Mouse (Mus musculus): Measurements from ENCODE around the gene Sel1l. TPM values are rescaled to one million over a fixed set of nuclear protein-coding genes. Genes with fewer than 3 reads are reported as not detected.

The Sel1l gene
- polyA plus RNA-seq, 1 experiment from 2014 or later, result 110 TPM

DNA sequence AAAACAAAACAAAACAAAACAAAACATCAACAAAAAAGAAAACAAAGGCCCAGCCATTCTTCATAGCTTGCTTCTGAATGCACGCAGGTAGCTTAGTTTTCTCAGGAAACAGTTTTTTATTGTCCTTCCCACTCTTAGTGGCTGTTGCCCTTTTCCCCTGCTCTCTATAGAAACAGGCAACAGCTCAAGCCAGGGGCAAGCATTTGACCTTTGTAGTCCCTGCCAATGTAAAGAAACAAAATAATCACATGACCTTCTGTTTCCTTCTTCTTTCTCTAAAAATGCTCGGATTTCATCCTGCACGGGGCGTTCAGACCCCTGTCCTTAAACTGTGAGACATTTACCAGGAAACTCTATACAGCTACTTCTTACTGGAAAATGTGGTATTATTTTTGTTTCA lies 4.4 kb downstream of the Sel1l start:
- no peak overlapping the region for H3K4me2 ChIP-seq (replicated peaks)
- H3K36me3 ChIP-seq, result peaks cover 19% of the 10 kb centered on the region
- no peaks in the 10 kb centered on the region for H3K9me3 ChIP-seq
- H3K4me1 ChIP-seq, result peaks cover 19% of the 10 kb centered on the region
- no peak for ATAC-seq (replicated peaks)
- H3K27ac ChIP-seq (replicated peaks), result no peak overlapping the region
- H3K4me3 ChIP-seq, result no peak overlapping the region
- no peak overlapping the region for H3K9ac ChIP-seq (replicated peaks)
- 72% methylated on average over 4 of the region's 4 CpGs for WGBS
- no peaks in the 10 kb centered on the region for H3K27me3 ChIP-seq

DNA sequence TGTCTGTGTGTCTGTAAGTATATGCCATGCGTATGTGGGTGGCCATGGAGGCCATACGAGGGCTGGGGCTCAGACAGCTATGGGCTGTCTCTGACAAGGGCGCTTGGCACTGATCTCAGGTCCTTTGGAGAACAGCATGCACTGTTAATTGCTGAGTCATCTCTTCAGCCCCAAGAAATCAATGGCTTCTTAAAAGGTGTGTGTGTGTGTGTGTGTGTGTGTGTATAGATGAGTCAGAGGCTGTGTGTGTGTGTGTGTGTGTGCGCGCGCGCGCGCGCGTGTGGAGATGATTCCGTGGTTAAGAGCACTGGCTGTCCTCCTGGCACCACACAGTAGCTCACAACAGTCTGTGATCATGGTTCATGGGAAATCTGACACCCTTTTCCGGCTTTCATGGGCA lies 5.1 kb downstream of the Sel1l start:
- peaks cover 26% of the 10 kb centered on the region for H3K36me3 ChIP-seq
- ATAC-seq (replicated peaks), result no peak
- H3K27ac ChIP-seq (replicated peaks), result no peak overlapping the region
- WGBS, result 91% methylated on average over 13 of the region's 13 CpGs
- no peak overlapping the region for H3K9ac ChIP-seq (replicated peaks)
- peaks cover 19% of the 10 kb centered on the region for H3K4me1 ChIP-seq
- no peak overlapping the region for H3K4me3 ChIP-seq
- H3K4me2 ChIP-seq (replicated peaks), result no peak overlapping the region
- no peaks in the 10 kb centered on the region for H3K9me3 ChIP-seq
- no peaks in the 10 kb centered on the region for H3K27me3 ChIP-seq

DNA sequence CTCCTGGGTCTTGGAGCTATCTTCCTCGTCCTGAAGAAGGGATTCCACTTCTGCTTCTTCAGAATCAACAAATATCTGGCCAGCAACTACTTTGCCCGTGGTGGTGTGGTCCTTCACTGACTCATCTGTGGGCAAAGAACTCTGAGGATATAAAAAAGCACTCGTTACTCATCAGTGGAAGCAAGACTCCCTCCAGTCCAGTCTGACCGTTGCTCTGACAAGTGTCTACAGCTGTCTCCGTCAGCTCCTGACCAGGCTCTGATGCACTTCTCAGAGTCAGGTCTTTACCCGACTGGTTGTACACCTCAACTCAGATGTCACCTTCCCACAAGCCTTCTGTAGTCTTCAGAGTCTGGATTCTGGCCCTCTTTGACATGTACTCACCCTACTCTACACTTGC lies 7.2 kb downstream of the Sel1l start:
- 95% methylated on average over 6 of the region's 6 CpGs for WGBS
- ATAC-seq (replicated peaks), result no peak
- Histone ChIP-seq H3K4me3 (no peak overlapping the region), H3K4me2 (replicated peaks) (no peak overlapping the region), H3K4me1 (0 out of 2 replicates have a peak, but pooled peaks cover 2% of the 10 kb centered on the region), H3K27me3 (no peaks in the 10 kb centered on the region), H3K27ac (replicated peaks) (no peak overlapping the region), H3K9me3 (no peaks in the 10 kb centered on the region), H3K36me3 (peaks cover 48% of the 10 kb centered on the region), H3K9ac (replicated peaks) (no peak overlapping the region)

- Histone ChIP-seq H3K9ac (replicated peaks) (no peak overlapping the region), H3K27ac (replicated peaks) (no peak overlapping the region), H3K4me1 (no peaks in the 10 kb centered on the region), H3K9me3 (no peaks in the 10 kb centered on the region), H3K36me3 (peaks cover 77% of the 10 kb centered on the region), H3K4me2 (replicated peaks) (no peak overlapping the region), H3K27me3 (no peaks in the 10 kb centered on the region), H3K4me3 (no peak overlapping the region)
- WGBS, result 91% methylated on average over 7 of the region's 7 CpGs
- no peak for ATAC-seq (replicated peaks)
Observed at GRCm38 (mm10) chr12:91838261-91838660, 10.7 kb downstream of the Sel1l start.

GRCm38 (mm10) chr12:91837401-91838065 lies 11.4 kb downstream of the Sel1l start:
- H3K9ac ChIP-seq (replicated peaks), result no peak overlapping the region
- H3K4me2 ChIP-seq (replicated peaks), result no peak overlapping the region
- no peak for ATAC-seq (replicated peaks)
- no peak overlapping the region for H3K4me3 ChIP-seq
- H3K9me3 ChIP-seq, result no peaks in the 10 kb centered on the region
- no peak overlapping the region for H3K27ac ChIP-seq (replicated peaks)
- H3K4me1 ChIP-seq, result no peaks in the 10 kb centered on the region
- WGBS, result 87% methylated on average over 7 of the region's 7 CpGs
- peaks cover 83% of the 10 kb centered on the region for H3K36me3 ChIP-seq
- no peaks in the 10 kb centered on the region for H3K27me3 ChIP-seq

DNA sequence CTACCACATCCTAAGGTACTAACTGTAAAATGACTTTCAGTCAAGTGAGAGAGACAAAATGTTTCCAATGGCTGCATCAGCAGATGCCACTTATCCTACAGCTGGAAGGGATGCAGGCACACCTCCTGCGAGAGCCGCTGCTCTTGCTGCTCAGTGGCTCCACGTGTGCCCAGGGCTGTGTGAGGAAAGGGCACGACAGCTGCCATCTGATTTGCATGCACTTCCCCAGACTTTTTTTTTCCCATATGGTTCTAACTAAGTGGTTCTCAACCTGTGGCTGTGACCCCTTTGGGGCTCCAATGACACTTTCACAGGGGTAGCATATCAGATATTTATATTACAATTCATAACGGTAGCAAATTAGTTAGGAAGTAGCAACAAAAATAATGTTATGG lies 15.0 kb downstream of the Sel1l start:
- Histone ChIP-seq H3K4me3 (no peak overlapping the region), H3K4me1 (no peaks in the 10 kb centered on the region), H3K9ac (replicated peaks) (no peak overlapping the region), H3K27me3 (no peaks in the 10 kb centered on the region), H3K4me2 (replicated peaks) (no peak overlapping the region), H3K36me3 (peaks cover 81% of the 10 kb centered on the region), H3K27ac (replicated peaks) (no peak overlapping the region), H3K9me3 (no peaks in the 10 kb centered on the region)
- WGBS, result 77% methylated on average over 5 of the region's 5 CpGs
- no peak for ATAC-seq (replicated peaks)

DNA sequence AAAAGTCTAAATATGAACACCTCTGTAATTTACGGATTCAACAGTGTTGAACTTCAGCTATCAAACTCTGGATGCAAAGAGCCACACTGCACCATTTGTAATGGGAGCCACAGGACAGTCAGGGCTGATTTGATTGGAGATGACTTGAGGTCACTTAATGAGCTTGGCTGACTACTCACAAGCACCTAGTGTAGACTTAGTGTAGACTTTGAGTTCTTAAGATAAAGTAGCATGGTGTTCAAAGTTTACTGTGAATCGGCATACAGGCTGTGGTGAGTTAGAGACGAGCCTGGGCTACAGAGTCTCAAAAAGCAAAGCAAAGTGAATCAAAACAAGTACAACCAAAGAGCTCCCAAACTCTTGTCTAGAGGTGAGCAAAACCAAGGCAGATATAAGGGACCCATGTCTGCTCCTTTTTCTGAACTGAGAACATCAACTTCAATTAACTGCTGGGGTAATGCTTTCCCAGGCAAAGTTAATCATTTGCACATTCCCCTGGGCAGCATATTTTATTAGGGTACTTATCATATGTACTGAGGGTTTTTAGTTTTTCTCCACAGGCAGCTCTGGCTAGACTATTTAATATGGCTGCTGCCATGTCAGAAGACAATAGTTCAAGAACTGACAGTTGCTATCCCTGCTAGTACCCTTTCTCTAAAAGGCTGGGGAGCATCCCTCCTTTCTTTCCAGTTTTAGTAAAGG lies 15.6 kb downstream of the Sel1l start:
- H3K27me3 ChIP-seq, result no peaks in the 10 kb centered on the region
- no peak for ATAC-seq (replicated peaks)
- no peaks in the 10 kb centered on the region for H3K9me3 ChIP-seq
- H3K4me1 ChIP-seq, result no peaks in the 10 kb centered on the region
- no peak overlapping the region for H3K9ac ChIP-seq (replicated peaks)
- peaks cover 76% of the 10 kb centered on the region for H3K36me3 ChIP-seq
- H3K27ac ChIP-seq (replicated peaks), result no peak overlapping the region
- WGBS, result 95% methylated on average over 3 of the region's 3 CpGs
- no peak overlapping the region for H3K4me2 ChIP-seq (replicated peaks)
- H3K4me3 ChIP-seq, result no peak overlapping the region

DNA sequence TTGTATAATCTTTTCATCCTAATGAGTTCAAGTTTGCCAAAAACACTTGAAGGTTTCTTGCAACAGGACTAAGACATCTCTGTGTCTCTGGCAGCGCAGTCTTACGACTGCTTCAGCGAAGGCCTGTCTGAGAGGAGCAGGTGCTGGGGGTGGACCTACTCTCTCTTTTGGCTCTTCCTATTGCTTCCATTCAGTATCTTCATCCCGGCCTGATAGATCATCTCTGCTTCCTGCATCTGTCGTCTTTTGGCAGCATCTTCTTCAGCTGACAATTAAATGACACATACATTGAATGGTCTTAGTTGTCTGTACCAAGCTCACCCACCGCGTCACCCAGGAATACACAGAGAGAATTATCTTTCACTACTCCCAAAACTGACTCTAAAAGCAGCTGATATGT lies 17.5 kb downstream of the Sel1l start:
- peaks cover 70% of the 10 kb centered on the region for H3K36me3 ChIP-seq
- H3K4me1 ChIP-seq, result no peaks in the 10 kb centered on the region
- ATAC-seq (replicated peaks), result no peak

DNA sequence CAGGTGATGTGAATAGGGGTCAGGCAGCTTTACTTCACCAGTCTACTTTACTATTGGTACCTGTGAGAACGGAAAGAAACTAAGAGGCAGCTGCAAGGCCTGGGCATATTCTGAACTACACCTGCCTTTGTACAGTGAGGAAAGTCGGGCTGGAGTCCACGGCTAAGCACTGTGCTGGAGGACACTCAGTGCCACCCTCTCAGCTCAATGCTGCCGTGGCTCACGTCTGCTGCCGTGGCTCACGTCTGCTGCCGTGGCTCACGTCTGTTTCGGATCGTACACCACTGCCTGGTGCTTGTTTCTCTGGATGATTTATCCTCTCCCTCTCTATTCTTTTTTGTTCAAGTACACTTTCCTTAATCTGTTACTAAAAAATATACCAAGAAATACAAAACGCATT lies 28.5 kb downstream of the Sel1l start:
- no peaks in the 10 kb centered on the region for H3K27me3 ChIP-seq
- no peak overlapping the region for H3K9ac ChIP-seq (replicated peaks)
- 94% methylated on average over 12 of the region's 12 CpGs for WGBS
- H3K4me3 ChIP-seq, result no peak overlapping the region
- H3K27ac ChIP-seq (replicated peaks), result no peak overlapping the region
- ATAC-seq (replicated peaks), result no peak
- H3K36me3 ChIP-seq, result peaks cover 78% of the 10 kb centered on the region
- no peaks in the 10 kb centered on the region for H3K4me1 ChIP-seq
- H3K9me3 ChIP-seq, result no peaks in the 10 kb centered on the region
- no peak overlapping the region for H3K4me2 ChIP-seq (replicated peaks)

More for the DNA sequence above, 17.5 kb downstream of the Sel1l start:
- WGBS, result 72% methylated on average over 7 of the region's 7 CpGs
- Histone ChIP-seq H3K4me3 (no peak overlapping the region), H3K27me3 (no peaks in the 10 kb centered on the region), H3K9ac (replicated peaks) (no peak overlapping the region), H3K4me2 (replicated peaks) (no peak overlapping the region), H3K27ac (replicated peaks) (no peak overlapping the region), H3K9me3 (no peaks in the 10 kb centered on the region)

- Histone ChIP-seq H3K9me3 (no peaks in the 10 kb centered on the region), H3K4me2 (replicated peaks) (no peak overlapping the region), H3K4me3 (no peak overlapping the region), H3K4me1 (no peaks in the 10 kb centered on the region), H3K27ac (replicated peaks) (no peak overlapping the region), H3K27me3 (no peaks in the 10 kb centered on the region), H3K9ac (replicated peaks) (no peak overlapping the region), H3K36me3 (peaks cover 80% of the 10 kb centered on the region)
- no peak for ATAC-seq (replicated peaks)
- WGBS, result 93% methylated on average over 4 of the region's 4 CpGs
Observed at GRCm38 (mm10) chr12:91818726-91819125, 30.2 kb downstream of the Sel1l start.

GRCm38 (mm10) chr12:91815990-91816389 lies 33.0 kb downstream of the Sel1l start:
- WGBS, result 21% methylated on average over 10 of the region's 10 CpGs
- no peak overlapping the region for H3K27ac ChIP-seq (replicated peaks)
- peak; percentile 80 for ATAC-seq (replicated peaks)
- H3K36me3 ChIP-seq, result peaks cover 82% of the 10 kb centered on the region
- no peak overlapping the region for H3K4me3 ChIP-seq
- no peak overlapping the region for H3K9ac ChIP-seq (replicated peaks)
- no peaks in the 10 kb centered on the region for H3K9me3 ChIP-seq
- no peak overlapping the region for H3K4me2 ChIP-seq (replicated peaks)
- H3K27me3 ChIP-seq, result no peaks in the 10 kb centered on the region
- no peaks in the 10 kb centered on the region for H3K4me1 ChIP-seq

- H3K27ac ChIP-seq (replicated peaks), result no peak overlapping the region
- no peaks in the 10 kb centered on the region for H3K27me3 ChIP-seq
- no peak overlapping the region for H3K4me2 ChIP-seq (replicated peaks)
- H3K9ac ChIP-seq (replicated peaks), result no peak overlapping the region
- H3K36me3 ChIP-seq, result peaks cover 83% of the 10 kb centered on the region
- no peak; the same call in 1 of the 2 replicates for ATAC-seq (replicated peaks)
- H3K4me1 ChIP-seq, result no peaks in the 10 kb centered on the region
- no peak overlapping the region for H3K4me3 ChIP-seq
- no peaks in the 10 kb centered on the region for H3K9me3 ChIP-seq
- 95% methylated on average over 11 of the region's 11 CpGs for WGBS
Observed at GRCm38 (mm10) chr12:91815552-91815951, 33.4 kb downstream of the Sel1l start.

GRCm38 (mm10) chr12:91808911-91809310 lies 40.0 kb downstream of the Sel1l start:
- H3K27me3 ChIP-seq, result no peaks in the 10 kb centered on the region
- no peak for ATAC-seq (replicated peaks)
- H3K9me3 ChIP-seq, result no peaks in the 10 kb centered on the region
- no peaks in the 10 kb centered on the region for H3K4me1 ChIP-seq
- H3K36me3 ChIP-seq, result peaks cover 67% of the 10 kb centered on the region
- no peak overlapping the region for H3K4me2 ChIP-seq (replicated peaks)
- H3K9ac ChIP-seq (replicated peaks), result no peak overlapping the region
- 94% methylated on average over 8 of the region's 8 CpGs for WGBS
- H3K27ac ChIP-seq (replicated peaks), result no peak overlapping the region
- no peak overlapping the region for H3K4me3 ChIP-seq

Measured in forebrain, embryonic 15.5 days (tissue).